Mouse (Mus musculus): ENCODE data around the gene Bcl2l1. TPM values are rescaled to one million over a fixed set of nuclear protein-coding genes. Genes with fewer than 3 reads are reported as not detected.

Bcl2l1 gene
- polyA plus RNA-seq, 1 experiment from 2014 or later, result 75.7 TPM

GRCm38 (mm10) chr2:152739842-152740260 is 91.7 kb downstream of the Bcl2l1 start:
- H3K4me2 ChIP-seq, result peak overlapping the region; percentile 85
- H3K27ac ChIP-seq, result peak overlapping the region; percentile 91
- H3K9me3 ChIP-seq, result no peaks in the 10 kb centered on the region
- peaks cover 41% of the 10 kb centered on the region for H3K4me1 ChIP-seq
- H3K36me3 ChIP-seq, result no peaks in the 10 kb centered on the region
- H3K9ac ChIP-seq, result no peak overlapping the region
- ATAC-seq (ENCODE audit: insufficient read depth, low FRiP score, low read depth), result peak; percentile 59
- no peaks in the 10 kb centered on the region for H3K27me3 ChIP-seq (replicated peaks)
- WGBS, result 7% methylated on average over 3 of the region's 3 CpGs
- H3K4me3 ChIP-seq (replicated peaks), result peak overlapping the region; percentile 75; the same call in 1 of the 2 replicates

DNA sequence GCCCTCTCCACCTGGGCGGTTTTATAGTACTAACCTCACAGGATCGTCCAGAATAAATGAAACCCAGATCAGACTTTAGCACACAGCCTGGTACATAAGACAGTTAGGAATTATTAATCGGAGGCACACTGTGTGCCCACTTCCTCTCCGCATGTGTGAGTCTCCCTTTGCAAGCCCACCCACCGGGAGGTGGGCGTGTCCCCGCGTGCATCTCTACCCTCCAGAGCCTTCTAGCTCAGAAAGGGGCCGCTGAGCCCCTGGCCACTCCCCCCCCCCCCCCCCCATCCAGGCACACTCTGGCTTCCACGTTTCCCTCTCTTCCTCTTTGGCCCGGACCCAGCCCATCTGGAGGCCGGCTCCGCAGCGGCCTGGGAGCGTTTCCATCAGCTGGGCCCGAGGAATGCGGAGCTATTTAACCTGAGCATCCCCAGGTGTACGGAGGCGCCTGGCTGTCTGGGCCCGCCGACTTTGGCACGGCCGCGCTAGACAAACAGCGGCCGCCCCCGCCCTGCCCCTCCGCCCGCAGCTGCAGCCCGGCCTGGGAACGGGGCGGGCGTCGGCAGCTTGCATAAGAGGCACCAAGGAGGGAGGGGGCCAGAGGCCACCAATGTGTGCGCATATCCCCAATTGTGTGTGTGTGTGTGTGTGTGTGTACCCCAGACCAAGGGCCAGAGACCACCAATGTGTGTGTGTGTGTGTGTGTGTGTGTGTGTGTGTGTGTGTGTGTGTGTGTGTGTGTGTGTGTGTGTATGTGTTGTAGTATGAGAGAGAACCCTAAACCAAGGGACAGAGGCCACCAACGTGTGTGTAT is 92.3 kb downstream of the Bcl2l1 start:
- peaks cover 47% of the 10 kb centered on the region for H3K4me1 ChIP-seq
- H3K27ac ChIP-seq, result peak overlapping the region; percentile 91
- peak overlapping the region; percentile 85 for H3K4me2 ChIP-seq
- under 1% methylated on average over 34 of the region's 36 CpGs for WGBS
- no peaks in the 10 kb centered on the region for H3K9me3 ChIP-seq
- ATAC-seq (ENCODE audit: insufficient read depth, low FRiP score, low read depth), result peak; percentile 68
- H3K9ac ChIP-seq, result no peak overlapping the region
- no peaks in the 10 kb centered on the region for H3K36me3 ChIP-seq
- H3K27me3 ChIP-seq (replicated peaks), result no peaks in the 10 kb centered on the region
- peak overlapping the region; percentile 75 for H3K4me3 ChIP-seq (replicated peaks)

GRCm38 (mm10) chr2:152738341-152738740 is 93.2 kb downstream of the Bcl2l1 start:
- Histone ChIP-seq H3K4me2 (peak overlapping the region; percentile 85), H3K9me3 (no peaks in the 10 kb centered on the region), H3K27ac (peak overlapping the region; percentile 91), H3K4me1 (peaks cover 54% of the 10 kb centered on the region), H3K9ac (peak overlapping the region; percentile 82; the same call in 1 of the 2 replicates), H3K27me3 (replicated peaks) (no peaks in the 10 kb centered on the region), H3K36me3 (no peaks in the 10 kb centered on the region), H3K4me3 (replicated peaks) (peak overlapping the region; percentile 75)
- 49% methylated on average over 2 of the region's 2 CpGs for WGBS
- no peak for ATAC-seq (ENCODE audit: insufficient read depth, low FRiP score, low read depth)

DNA sequence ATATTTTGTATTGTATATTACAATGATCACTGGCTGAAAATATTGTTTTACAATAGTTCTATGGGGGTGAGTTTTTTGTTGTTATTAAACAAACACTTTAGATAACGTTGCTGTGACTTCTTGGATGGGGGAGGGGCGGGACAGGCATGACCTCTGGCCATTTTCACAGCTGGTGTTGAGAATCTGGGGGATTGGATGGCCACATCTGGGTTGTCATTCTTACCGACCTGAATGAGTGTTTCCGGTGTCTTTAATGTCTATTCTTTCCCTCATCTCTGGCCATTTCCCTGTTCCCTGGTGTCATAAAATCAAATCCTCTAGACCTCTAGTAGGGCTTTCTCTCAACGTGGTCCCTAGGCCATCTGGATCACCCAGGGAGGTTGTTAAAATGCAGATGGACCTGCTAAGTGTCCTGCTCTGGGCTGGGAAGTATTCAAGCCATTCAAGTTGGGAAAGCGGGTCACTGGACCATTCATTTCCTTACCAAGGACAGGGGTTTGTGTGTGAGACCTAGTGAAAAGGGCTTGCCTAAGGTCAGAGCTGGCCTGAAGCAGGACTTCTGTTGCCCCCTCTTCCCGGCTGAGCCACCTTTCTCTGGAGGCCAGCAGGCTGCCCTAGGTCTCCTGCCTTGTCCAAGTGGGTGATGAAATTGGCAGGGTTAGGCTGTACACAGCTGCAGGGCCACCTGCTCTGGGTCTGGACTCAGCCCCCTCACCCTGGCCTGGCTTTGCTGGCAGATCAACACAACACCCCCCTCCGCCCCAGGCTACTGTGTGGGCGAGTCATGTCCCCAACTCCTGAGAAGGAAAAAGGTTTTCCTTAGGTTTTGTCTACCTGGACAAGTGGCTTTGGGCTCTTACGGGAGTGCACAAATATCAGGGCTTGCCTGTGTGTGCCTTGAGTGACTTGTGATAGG is 94.0 kb downstream of the Bcl2l1 start:
- no peaks in the 10 kb centered on the region for H3K36me3 ChIP-seq
- H3K9ac ChIP-seq, result peak overlapping the region; percentile 82
- peak overlapping the region; percentile 75 for H3K4me3 ChIP-seq (replicated peaks)
- no peaks in the 10 kb centered on the region for H3K27me3 ChIP-seq (replicated peaks)
- H3K4me1 ChIP-seq, result peaks cover 56% of the 10 kb centered on the region
- peak overlapping the region; percentile 85 for H3K4me2 ChIP-seq
- no peaks in the 10 kb centered on the region for H3K9me3 ChIP-seq
- 14% methylated on average over 10 of the region's 10 CpGs for WGBS
- peak overlapping the region; percentile 91 for H3K27ac ChIP-seq
- ATAC-seq (ENCODE audit: insufficient read depth, low FRiP score, low read depth), result no peak

- Histone ChIP-seq H3K4me3 (replicated peaks) (peak overlapping the region; percentile 75), H3K4me2 (peak overlapping the region; percentile 85), H3K9me3 (no peaks in the 10 kb centered on the region), H3K9ac (peak overlapping the region; percentile 82), H3K36me3 (no peaks in the 10 kb centered on the region), H3K4me1 (peaks cover 49% of the 10 kb centered on the region), H3K27me3 (replicated peaks) (no peaks in the 10 kb centered on the region), H3K27ac (peak overlapping the region; percentile 91)
- ATAC-seq (ENCODE audit: insufficient read depth, low FRiP score, low read depth), result no peak
- WGBS, result under 1% methylated on average over 22 of the region's 22 CpGs
These were observed 94.8 kb downstream of the Bcl2l1 start for GRCm38 (mm10) chr2:152736748-152737147.

DNA sequence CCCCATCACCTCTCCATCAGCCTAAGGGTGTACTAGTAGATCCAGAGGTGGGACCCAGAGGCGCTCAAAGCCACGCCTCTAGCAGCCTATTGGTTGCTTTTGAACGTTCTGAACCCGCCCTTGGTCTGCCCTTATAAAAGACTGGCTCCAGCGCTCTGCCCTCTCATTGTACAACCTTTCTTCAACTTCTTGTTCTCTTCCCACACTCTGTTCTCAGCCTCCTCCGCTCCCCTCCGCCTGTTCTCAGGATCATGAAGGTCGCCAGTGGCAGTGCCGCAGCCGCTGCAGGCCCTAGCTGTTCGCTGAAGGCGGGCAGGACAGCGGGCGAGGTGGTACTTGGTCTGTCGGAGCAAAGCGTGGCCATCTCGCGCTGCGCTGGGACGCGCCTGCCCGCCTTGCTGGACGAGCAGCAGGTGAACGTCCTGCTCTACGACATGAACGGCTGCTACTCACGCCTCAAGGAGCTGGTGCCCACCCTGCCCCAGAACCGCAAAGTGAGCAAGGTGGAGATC is 95.4 kb downstream of the Bcl2l1 start, which contains the start of gene Id1:
Gene Id1, plus strand, starts transcription at position 162 of the 512 bp plus-strand sequence.
- Histone ChIP-seq H3K4me2 (peak within 1 kb of the TSS; percentile 85), H3K4me3 (replicated peaks) (peak within 1 kb of the TSS; percentile 75), H3K27ac (peak within 1 kb of the TSS; percentile 91), H3K9ac (peak within 1 kb of the TSS; percentile 82), H3K4me1 (peaks cover 43% of the 10 kb centered on the region), H3K27me3 (replicated peaks) (no peaks in the 10 kb centered on the region), H3K9me3 (no peaks in the 10 kb centered on the region), H3K36me3 (no peaks in the 10 kb centered on the region)
- WGBS, result 0% methylated on average over 28 of the region's 28 CpGs
- peak; percentile 65 for ATAC-seq (ENCODE audit: insufficient read depth, low FRiP score, low read depth)

DNA sequence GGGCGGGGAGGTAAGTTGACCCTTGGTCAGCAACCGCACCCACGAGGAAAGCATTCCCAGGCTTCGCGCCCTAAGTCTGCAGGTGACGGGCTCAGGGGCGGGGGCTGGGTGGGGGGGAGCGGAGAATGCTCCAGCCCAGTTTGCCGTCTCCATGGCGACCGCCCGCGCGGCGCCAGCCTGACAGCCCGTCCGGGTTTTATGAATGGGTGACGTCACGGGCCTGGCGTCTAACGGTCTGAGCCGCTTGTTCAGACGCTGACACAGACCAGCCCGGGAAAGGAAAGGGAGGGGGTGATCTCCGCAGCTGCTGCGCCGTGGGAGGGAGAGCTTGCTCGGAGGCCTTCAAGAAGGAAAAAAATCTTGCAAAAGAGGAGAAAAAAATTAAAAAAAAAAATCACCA is 96.5 kb downstream of the Bcl2l1 start:
- Histone ChIP-seq H3K4me3 (replicated peaks) (peak overlapping the region; percentile 75), H3K36me3 (no peaks in the 10 kb centered on the region), H3K4me1 (peaks cover 40% of the 10 kb centered on the region), H3K27me3 (replicated peaks) (no peaks in the 10 kb centered on the region), H3K27ac (peak overlapping the region; percentile 91), H3K9ac (no peak overlapping the region; the same call in 1 of the 2 replicates), H3K4me2 (peak overlapping the region; percentile 85), H3K9me3 (no peaks in the 10 kb centered on the region)
- peak; percentile 69 for ATAC-seq (ENCODE audit: insufficient read depth, low FRiP score, low read depth)
- WGBS, result under 1% methylated on average over 28 of the region's 28 CpGs

- Histone ChIP-seq H3K4me2 (peak overlapping the region; percentile 85), H3K4me3 (replicated peaks) (peak overlapping the region; percentile 75), H3K9ac (no peak overlapping the region), H3K9me3 (no peaks in the 10 kb centered on the region), H3K27ac (peak overlapping the region; percentile 89), H3K36me3 (no peaks in the 10 kb centered on the region), H3K27me3 (replicated peaks) (no peaks in the 10 kb centered on the region), H3K4me1 (peaks cover 41% of the 10 kb centered on the region)
- no peak for ATAC-seq (ENCODE audit: insufficient read depth, low FRiP score, low read depth)
- WGBS, result 16% methylated on average over 10 of the region's 10 CpGs
These were observed 97.0 kb downstream of the Bcl2l1 start for GRCm38 (mm10) chr2:152734501-152734900.

- Histone ChIP-seq H3K27ac (peak overlapping the region; percentile 89; the same call in 1 of the 2 replicates), H3K36me3 (no peaks in the 10 kb centered on the region), H3K27me3 (replicated peaks) (no peaks in the 10 kb centered on the region), H3K4me2 (no peak overlapping the region), H3K9me3 (no peaks in the 10 kb centered on the region), H3K9ac (no peak overlapping the region), H3K4me1 (peaks cover 47% of the 10 kb centered on the region), H3K4me3 (replicated peaks) (no peak overlapping the region)
- WGBS, result 89% methylated on average over 2 of the region's 2 CpGs
- ATAC-seq (ENCODE audit: insufficient read depth, low FRiP score, low read depth), result no peak
These were observed 98.3 kb downstream of the Bcl2l1 start for GRCm38 (mm10) chr2:152733201-152733600.
